Mouse (Mus musculus) lung, adult 10 weeks (tissue): ENCODE measurements around the gene Tas2r105. TPM values are rescaled to one million over a fixed set of nuclear protein-coding genes. Genes with fewer than 3 reads are reported as not detected.

ENCODE experiments used
- polyA plus RNA-seq: library from polyadenylated mRNA; stranded (reverse); fragments of 350-450 nt; fragmentation: Illumina TruSeq; extraction: RNeasy Lipid Tissue Mini Kit (QIAGEN cat#74804); gene quantifications from one replicate; pipeline ENCODE4 v1.2.3, GENCODE M21; 2014; ENCODE audit warnings: low read depth, low replicate concordance; ENCODE audit not compliant: insufficient read depth

The Tas2r105 gene
- not detected for polyA plus RNA-seq

DNA sequence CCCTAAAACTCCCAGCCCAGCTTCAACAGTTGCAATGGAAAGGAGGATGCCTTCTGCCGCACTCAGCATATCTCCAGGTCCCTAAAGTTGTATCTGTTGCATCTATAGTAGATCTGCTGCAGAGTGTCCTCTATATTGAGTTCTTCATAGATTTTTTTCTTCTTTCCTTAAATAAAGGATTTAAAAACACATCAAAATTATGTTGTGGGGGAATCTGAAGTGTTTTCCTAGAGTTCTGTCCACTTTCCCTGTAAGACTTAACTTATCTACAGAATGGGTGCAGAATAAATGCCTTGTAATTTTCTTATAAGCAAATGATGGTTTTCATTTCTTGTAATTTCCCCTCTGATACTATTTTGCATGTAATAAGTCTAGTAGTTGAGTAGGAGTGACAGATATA lies at the start of gene Tas2r105:
TSS of gene Tas2r105 (minus strand) at position 101 of the 400 bp plus-strand sequence.

DNA sequence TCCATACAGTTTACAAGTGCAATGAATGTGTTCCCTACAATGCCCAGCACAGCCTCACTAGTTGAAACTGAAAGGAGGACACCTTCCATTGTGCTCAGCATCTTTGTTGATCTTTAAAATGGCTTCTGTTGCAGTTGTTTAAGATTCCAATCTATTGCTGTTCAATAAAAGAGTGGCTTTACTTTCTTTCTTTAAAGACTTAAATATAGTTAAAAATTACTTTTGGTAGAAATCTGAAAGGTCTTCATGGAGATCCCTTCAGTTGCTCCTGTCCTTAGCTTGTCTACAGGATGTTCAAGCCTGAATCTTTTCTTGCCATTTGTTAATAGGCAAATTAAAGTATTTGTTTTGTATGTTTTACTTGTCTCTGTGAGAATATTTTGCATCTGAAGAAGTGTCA lies 2.7 kb upstream of the Tas2r105 start, which contains the start of gene Tas2r114:
TSS of gene Tas2r114 (minus strand) at position 101 of the 400 bp plus-strand sequence.

DNA sequence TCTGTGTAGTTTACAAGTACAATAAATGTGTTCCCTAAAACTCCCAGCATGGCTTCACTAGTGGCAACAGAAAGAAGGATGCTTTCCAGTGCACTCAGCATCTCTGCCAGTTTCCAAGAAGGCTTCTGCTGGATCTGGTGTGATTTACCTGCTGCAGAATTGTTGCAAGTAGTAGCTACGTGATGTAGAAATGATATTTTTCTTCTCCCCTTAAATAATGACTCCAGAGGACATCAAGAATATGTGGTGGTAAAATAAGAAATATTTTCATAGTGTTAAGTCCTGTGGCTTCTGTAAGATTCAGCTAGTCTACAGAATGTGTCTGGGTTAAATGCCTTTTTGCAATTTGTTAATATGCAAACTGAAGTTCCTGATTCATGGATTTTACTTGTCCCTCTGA lies 1.7 kb downstream of the Tas2r105 start, which contains the start of gene Tas2r104:
TSS of gene Tas2r104 (minus strand) at position 101 of the 400 bp plus-strand sequence.

DNA sequence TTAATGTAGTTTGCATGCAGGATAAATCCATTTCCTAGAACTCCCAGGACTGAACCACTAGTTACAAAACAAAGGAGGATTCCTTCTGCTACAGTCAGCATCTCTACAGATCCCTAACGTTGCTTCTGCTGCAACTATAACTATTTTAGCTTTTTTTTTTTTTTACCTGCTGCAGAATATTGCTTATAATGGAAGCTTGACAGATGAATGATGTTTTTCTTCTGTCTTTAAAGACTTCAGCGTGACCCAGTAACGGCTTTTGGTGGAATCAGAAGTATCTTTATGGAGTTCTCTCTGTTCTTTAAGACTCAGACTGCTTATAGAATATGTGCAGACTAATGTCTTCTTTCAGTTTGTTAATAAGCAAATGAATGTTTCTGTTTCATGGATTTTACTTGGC lies 8.5 kb downstream of the Tas2r105 start, which contains the start of gene Tas2r106:
TSS of gene Tas2r106 (minus strand) at position 101 of the 400 bp plus-strand sequence.

DNA sequence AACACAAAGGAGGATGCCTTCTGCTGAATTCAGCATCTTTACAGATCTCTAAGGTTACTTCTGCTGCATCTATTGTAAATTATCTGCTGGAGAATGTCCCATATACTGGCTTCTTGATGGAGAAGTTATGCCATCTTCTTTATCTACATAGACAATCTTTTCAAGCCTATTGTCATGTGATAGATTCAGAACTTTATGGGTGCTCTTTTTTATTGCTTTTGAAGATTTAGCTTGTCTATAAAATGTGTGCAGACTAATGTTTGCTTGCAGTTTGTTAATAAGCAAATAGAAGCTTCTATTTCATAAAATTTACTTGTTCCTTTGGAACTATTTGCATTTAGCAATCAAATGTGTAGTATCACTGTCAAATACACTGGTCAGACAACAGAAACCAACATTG lies 27.2 kb downstream of the Tas2r105 start, which contains the start of gene Tas2r107:
TSS of gene Tas2r107 (minus strand) at position 101 of the 400 bp plus-strand sequence.

Other genes with a start within 250 kb of the Tas2r105 start
- not detected for gene 5430401F13Rik, start 201.1 kb downstream of the Tas2r105 start, polyA plus RNA-seq
- not detected for gene Gm6619, start 201.1 kb downstream of the Tas2r105 start, polyA plus RNA-seq
- gene Tas2r130, start 56.6 kb downstream of the Tas2r105 start, polyA plus RNA-seq: not detected
- not detected for gene Tas2r107, start 27.3 kb downstream of the Tas2r105 start, polyA plus RNA-seq
- gene Tas2r106, start 8.6 kb downstream of the Tas2r105 start, polyA plus RNA-seq: not detected
- gene Tas2r104, start 1.8 kb downstream of the Tas2r105 start, polyA plus RNA-seq: not detected
- not detected for gene Tas2r114, start 2.6 kb upstream of the Tas2r105 start, polyA plus RNA-seq